Mouse (Mus musculus) urinary bladder, adult 18-20 months (tissue): ENCODE measurements around the gene Gm20741.

Source experiments
- DNase-seq, 2 experiments: peaks; one replicate each; pipeline ENCODE4 v3.0.0; 2022; ENCODE audit warnings: low spot score in 2 of 2, mixed read lengths in 2 of 2

Gm20741 gene

GRCm38 (mm10) chr16:88811827-88812226 lies at the start of gene Gm20741:
Gene Gm20741 (minus strand): TSS chr16:88812220.
- DNase-seq, result no peak

GRCm38 (mm10) chr16:88851450-88851849 lies 39.4 kb upstream of the Gm20741 start:
- no peak for DNase-seq

GRCm38 (mm10) chr16:88848558-88848957 lies 36.5 kb upstream of the Gm20741 start:
- DNase-seq, result no peak

GRCm38 (mm10) chr16:88847363-88847762 lies 35.3 kb upstream of the Gm20741 start:
- DNase-seq, result no peak

GRCm38 (mm10) chr16:88826978-88827377 lies 15.0 kb upstream of the Gm20741 start:
- no peak for DNase-seq

GRCm38 (mm10) chr16:88826095-88826652 lies 14.2 kb upstream of the Gm20741 start, which contains the start of gene Krtap14:
Gene Krtap14 (minus strand): TSS chr16:88826145.
- DNase-seq, result no peak

GRCm38 (mm10) chr16:88823736-88824135 lies 11.7 kb upstream of the Gm20741 start:
- DNase-seq, result no peak

- DNase-seq, result no peak
Measured at GRCm38 (mm10) chr16:88820066-88820465, 8.0 kb upstream of the Gm20741 start, which contains the start of gene Krtap15. Gene Krtap15 (plus strand): TSS chr16:88820215.

GRCm38 (mm10) chr16:88786786-88787185 lies 25.2 kb downstream of the Gm20741 start:
- DNase-seq, result no peak

GRCm38 (mm10) chr16:88777596-88777995 lies 34.4 kb downstream of the Gm20741 start, which contains the start of gene Gm5965:
Gene Gm5965 (plus strand): TSS chr16:88777896.
- no peak for DNase-seq

GRCm38 (mm10) chr16:88774106-88774505 lies 37.9 kb downstream of the Gm20741 start, which contains the start of gene 2310057N15Rik:
Gene 2310057N15Rik (minus strand): TSS chr16:88774206.
- DNase-seq, result no peak
